Mouse (Mus musculus) hindbrain, embryonic 13.5 days (tissue): Measurements from ENCODE around the gene Cdipt. TPM values are rescaled to one million over a fixed set of nuclear protein-coding genes. Genes with fewer than 3 reads are reported as not detected.

ENCODE experiments used
- ATAC-seq: fragments of 200-750 bp; cut with Nextera tagmentation; 2 replicates; pipeline ENCODE4 v1.8.0; 2017; ENCODE audit warnings: moderate TSS enrichment; ENCODE audit not compliant: low FRiP score
- H3K27ac ChIP-seq: fragments of 300-500 bp; sonication (generic); 2 replicates; pipeline ENCODE4 v1.5.1; 2015; ENCODE audit warnings: inconsistent platforms, mild to moderate bottlenecking, moderate library complexity
- H3K27me3 ChIP-seq: fragments of 300-500 bp; sonication (generic); 2 replicates; pipeline ENCODE4 v1.6.1; 2015; ENCODE audit warnings: mild to moderate bottlenecking, inconsistent platforms
- H3K36me3 ChIP-seq: fragments of 300-500 bp; sonication (generic); 2 replicates; pipeline ENCODE4 v1.6.1; 2015; ENCODE audit warnings: mild to moderate bottlenecking, inconsistent platforms
- H3K4me1 ChIP-seq: fragments of 300-500 bp; sonication (generic); replicated peaks from 2 replicates; pipeline ENCODE4 v1.6.1; 2015; ENCODE audit warnings: inconsistent platforms
- H3K4me2 ChIP-seq: fragments of 300-500 bp; sonication (generic); 2 replicates; pipeline ENCODE4 v1.6.1; 2015; ENCODE audit warnings: inconsistent platforms, mild to moderate bottlenecking, moderate library complexity
- H3K4me3 ChIP-seq: fragments of 300-500 bp; sonication (generic); 2 replicates; pipeline ENCODE4 v1.5.1; 2015; ENCODE audit warnings: mild to moderate bottlenecking, inconsistent platforms
- H3K9ac ChIP-seq: fragments of 300-500 bp; sonication (generic); 2 replicates; pipeline ENCODE4 v1.6.1; 2015; ENCODE audit warnings: mild to moderate bottlenecking, inconsistent platforms
- H3K9me3 ChIP-seq: fragments of 300-500 bp; sonication (generic); 2 replicates; pipeline ENCODE4 v1.6.1; 2016; ENCODE audit warnings: inconsistent platforms
- WGBS: fragments of 180-500 bp; shearing (Covaris S2); methylation state at CpG from one replicate; pipeline ENCODE4 v1.1.7; 2015; 5-methylcytosine and 5-hydroxymethylcytosine counted together
- polyA plus RNA-seq: library from polyadenylated mRNA; unstranded; fragments of >200 nt; fragmentation: Nextera tagmentation; extraction: Ambion mirVana; gene quantifications from 2 replicates; pipeline ENCODE4 v1.2.1, GENCODE M21; 2015

Gene Cdipt
- polyA plus RNA-seq, 1 experiment from 2014 or later = 109 TPM

DNA sequence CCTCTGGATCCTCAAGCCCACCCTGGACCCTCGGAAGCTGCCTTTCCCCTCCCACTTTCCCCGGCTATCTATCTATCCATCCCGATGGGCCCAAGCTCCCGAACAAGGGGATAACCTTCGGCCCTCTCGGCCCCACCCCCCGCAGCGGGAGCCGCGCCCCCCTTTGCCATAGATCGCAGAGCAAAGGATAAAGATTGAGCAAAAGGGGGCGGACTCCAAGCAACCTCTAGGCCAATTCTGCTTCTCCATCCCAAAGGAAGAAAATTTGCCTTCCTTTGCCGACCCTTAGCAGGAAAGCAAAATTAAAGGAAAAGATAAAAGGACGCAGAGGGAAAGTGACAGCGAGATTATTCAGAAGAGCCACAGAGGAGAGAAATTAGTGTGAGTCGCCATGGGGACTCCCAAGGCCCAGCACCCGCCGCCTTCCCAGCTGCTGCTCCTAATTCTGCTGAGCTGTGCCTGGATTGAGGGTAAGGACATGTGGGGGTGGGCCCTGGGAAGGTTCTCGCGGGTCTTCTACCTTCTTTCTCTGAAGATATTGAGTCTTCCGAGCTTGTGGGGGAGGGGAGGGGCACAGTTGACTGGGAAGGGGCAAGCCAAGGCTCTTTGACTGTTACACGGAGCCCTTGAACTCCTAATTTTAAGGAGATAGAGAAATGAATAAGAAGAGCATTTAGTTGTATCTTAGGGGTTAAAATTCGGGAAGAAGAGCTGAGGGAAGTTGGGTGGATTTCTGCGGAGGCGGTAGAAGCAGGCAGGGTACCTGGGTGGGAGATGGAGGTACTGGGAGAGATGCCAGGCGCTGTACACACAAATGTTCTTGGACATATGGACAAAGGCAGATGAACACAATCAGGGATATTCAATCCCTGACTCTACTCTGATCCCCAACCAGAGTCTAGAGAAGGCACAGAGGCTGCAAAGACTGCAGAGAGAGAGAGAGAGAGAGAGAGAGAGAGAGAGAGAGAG is 24.8 kb upstream of the Cdipt start:
- Histone ChIP-seq H3K27ac (peak overlapping the region; percentile 95), H3K9me3 (no peaks in the 10 kb centered on the region), H3K4me3 (peak overlapping the region; percentile 47), H3K27me3 (peaks cover 14% of the 10 kb centered on the region; the same call in 1 of the 2 replicates), H3K36me3 (peaks cover 22% of the 10 kb centered on the region), H3K4me2 (peak overlapping the region; percentile 95), H3K4me1 (peaks cover 70% of the 10 kb centered on the region), H3K9ac (peak overlapping the region; percentile 75)
- no peak for ATAC-seq
- WGBS = 6% methylated on average over 26 of the region's 26 CpGs

DNA sequence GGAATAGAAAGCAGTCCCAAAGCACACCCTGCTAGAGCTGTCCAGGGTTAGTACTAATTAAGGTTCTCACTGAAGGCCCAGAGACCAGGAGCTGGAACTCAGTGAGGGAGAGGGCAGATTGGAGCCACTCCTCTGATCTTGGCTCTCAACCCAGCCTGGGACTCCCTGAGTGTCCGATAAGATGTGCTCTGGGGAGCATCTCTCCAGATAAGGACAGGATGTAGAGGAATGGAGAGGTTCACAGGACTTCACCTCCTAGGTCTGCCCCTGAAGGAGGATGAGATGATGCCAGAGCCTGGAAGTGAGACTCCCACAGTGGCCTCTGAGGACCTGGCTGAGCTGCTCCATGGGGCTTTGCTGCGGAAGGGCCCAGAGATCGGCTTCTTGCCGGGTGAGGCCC is 24.0 kb upstream of the Cdipt start:
- H3K9me3 ChIP-seq = no peaks in the 10 kb centered on the region
- H3K27me3 ChIP-seq = peaks cover 14% of the 10 kb centered on the region; the same call in 1 of the 2 replicates
- H3K4me3 ChIP-seq = peak overlapping the region; percentile 47
- WGBS = 25% methylated on average over 4 of the region's 4 CpGs
- H3K27ac ChIP-seq = peak overlapping the region; percentile 95
- no peak for ATAC-seq
- H3K4me2 ChIP-seq = peak overlapping the region; percentile 95
- H3K36me3 ChIP-seq = peaks cover 25% of the 10 kb centered on the region
- H3K9ac ChIP-seq = peak overlapping the region; percentile 75
- H3K4me1 ChIP-seq = peaks cover 62% of the 10 kb centered on the region

DNA sequence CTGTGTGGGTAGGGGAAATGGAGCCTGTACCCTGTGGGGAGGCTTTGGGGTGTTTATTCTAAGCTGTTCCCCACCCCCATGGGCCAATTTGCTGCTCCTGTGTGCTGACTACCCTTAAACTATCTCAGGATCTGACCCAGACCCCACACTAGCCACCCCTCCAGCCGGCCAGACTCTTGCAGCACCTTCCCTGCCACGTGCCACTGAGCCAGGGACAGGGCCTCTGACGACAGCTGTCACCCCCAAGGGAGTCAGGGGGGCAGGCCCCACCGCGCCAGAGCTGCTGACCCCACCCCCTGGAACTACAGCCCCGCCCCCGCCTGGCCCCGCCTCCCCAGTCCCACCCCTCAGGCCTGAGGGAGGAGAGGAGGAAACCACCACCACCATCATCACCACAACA is 23.1 kb upstream of the Cdipt start:
- H3K27ac ChIP-seq = no peak overlapping the region
- ATAC-seq = no peak
- WGBS = 8% methylated on average over 8 of the region's 8 CpGs
- H3K9ac ChIP-seq = peak overlapping the region; percentile 75
- no peaks in the 10 kb centered on the region for H3K9me3 ChIP-seq
- peaks cover 14% of the 10 kb centered on the region; the same call in 1 of the 2 replicates for H3K27me3 ChIP-seq
- peaks cover 31% of the 10 kb centered on the region for H3K36me3 ChIP-seq
- H3K4me1 ChIP-seq = peaks cover 58% of the 10 kb centered on the region
- H3K4me3 ChIP-seq = peak overlapping the region; percentile 47
- H3K4me2 ChIP-seq = peak overlapping the region; percentile 95

DNA sequence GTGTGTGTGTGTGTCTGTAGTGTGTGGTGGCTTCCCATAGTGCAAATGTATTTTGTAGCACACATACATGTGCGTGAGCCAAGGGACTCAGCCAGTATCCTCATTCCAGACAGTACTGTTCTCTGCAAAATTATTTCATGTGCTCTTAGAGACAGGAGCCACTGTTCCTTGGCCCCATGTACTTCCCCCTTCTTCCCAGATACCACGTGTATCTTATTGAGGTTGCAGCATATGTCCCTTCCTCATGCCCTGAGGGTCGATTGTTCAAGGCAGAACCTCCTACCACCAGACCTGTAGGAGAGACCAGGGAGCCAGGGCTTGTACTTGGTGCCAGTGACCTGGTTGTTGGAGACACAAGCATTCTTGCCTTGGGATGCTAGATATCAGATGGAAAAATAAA is 20.6 kb upstream of the Cdipt start:
- Histone ChIP-seq H3K36me3 (peaks cover 56% of the 10 kb centered on the region), H3K4me2 (no peak overlapping the region), H3K4me3 (no peak overlapping the region), H3K27ac (no peak overlapping the region), H3K9ac (no peak overlapping the region), H3K9me3 (no peaks in the 10 kb centered on the region), H3K27me3 (peaks cover 14% of the 10 kb centered on the region; the same call in 1 of the 2 replicates), H3K4me1 (peaks cover 37% of the 10 kb centered on the region)
- no peak for ATAC-seq
- 69% methylated on average over 3 of the region's 3 CpGs for whole genome bisulfite sequencing

DNA sequence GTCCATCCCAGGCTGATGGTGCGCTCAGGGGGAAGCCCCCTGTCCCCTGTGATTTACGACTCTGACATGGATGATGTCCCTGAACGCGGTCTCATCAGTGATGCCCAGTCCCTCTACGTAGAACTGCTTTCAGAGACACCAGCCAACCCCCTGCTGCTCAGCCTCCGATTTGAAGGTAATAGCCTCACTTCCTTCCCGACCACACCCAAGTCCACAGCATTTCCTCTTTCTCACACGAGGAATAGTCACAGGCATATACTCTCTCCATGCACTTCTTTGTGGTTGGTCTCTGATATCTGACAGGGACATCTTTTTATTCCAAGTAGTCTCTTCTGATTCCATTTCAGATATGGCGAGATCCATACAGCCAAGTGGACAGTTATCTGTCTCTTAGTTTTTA is 15.9 kb upstream of the Cdipt start:
- Histone ChIP-seq H3K36me3 (peaks cover 93% of the 10 kb centered on the region), H3K4me3 (no peak overlapping the region), H3K4me2 (no peak overlapping the region), H3K4me1 (no peaks in the 10 kb centered on the region), H3K9ac (no peak overlapping the region), H3K27ac (no peak overlapping the region), H3K9me3 (no peaks in the 10 kb centered on the region), H3K27me3 (peaks cover 35% of the 10 kb centered on the region)
- WGBS = 75% methylated on average over 9 of the region's 9 CpGs
- no peak for ATAC-seq

DNA sequence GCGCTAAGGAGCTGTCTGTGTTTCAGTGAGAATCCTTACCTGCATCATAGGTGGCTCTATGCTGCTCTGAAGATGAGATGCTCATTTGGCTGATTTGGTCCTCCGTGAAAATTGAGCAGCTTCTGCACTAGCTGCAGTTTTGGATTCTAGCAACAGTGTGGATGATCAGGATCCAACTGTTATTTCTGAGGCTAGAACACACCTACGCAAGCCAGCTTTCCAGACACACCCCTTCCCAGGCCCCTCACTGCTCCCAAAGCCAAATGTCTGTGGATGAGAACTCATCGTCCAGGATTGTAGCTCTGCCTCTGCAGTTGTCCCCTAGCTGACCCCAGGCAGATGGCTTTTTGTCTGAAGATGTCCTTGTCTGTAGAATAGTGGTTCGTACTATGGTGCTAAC is 14.6 kb upstream of the Cdipt start:
- H3K27me3 ChIP-seq = peaks cover 35% of the 10 kb centered on the region
- H3K4me3 ChIP-seq = no peak overlapping the region
- no peak for ATAC-seq
- H3K36me3 ChIP-seq = peaks cover 91% of the 10 kb centered on the region
- no peak overlapping the region for H3K27ac ChIP-seq
- 88% methylated on average over 5 of the region's 5 CpGs for WGBS
- no peak overlapping the region for H3K9ac ChIP-seq
- H3K9me3 ChIP-seq = no peaks in the 10 kb centered on the region
- H3K4me1 ChIP-seq = no peaks in the 10 kb centered on the region
- no peak overlapping the region for H3K4me2 ChIP-seq

DNA sequence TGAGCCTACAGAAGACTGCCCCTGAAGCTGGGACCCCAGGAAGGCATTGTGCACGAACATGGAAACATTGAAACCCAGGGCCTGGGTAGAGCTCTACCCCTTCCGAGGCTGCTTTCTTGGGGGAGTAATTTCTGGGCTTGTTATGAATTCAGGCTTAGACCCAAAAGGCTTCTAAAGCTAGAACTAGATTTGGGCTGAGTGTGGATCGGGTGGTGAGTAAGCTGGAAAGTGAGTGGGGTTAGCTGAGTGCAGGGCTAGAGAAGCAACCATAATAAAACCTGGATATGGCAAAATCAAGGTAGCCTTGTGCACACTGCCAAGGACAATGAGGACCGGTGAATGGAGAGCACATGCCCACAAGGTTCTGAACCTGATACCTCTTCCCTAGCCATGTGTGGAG is 13.7 kb upstream of the Cdipt start:
- Histone ChIP-seq H3K4me1 (no peaks in the 10 kb centered on the region), H3K4me2 (no peak overlapping the region), H3K36me3 (peaks cover 90% of the 10 kb centered on the region), H3K9me3 (no peaks in the 10 kb centered on the region), H3K9ac (no peak overlapping the region), H3K27me3 (peaks cover 35% of the 10 kb centered on the region), H3K4me3 (no peak overlapping the region), H3K27ac (no peak overlapping the region)
- ATAC-seq = no peak
- 89% methylated on average over 4 of the region's 4 CpGs for WGBS

DNA sequence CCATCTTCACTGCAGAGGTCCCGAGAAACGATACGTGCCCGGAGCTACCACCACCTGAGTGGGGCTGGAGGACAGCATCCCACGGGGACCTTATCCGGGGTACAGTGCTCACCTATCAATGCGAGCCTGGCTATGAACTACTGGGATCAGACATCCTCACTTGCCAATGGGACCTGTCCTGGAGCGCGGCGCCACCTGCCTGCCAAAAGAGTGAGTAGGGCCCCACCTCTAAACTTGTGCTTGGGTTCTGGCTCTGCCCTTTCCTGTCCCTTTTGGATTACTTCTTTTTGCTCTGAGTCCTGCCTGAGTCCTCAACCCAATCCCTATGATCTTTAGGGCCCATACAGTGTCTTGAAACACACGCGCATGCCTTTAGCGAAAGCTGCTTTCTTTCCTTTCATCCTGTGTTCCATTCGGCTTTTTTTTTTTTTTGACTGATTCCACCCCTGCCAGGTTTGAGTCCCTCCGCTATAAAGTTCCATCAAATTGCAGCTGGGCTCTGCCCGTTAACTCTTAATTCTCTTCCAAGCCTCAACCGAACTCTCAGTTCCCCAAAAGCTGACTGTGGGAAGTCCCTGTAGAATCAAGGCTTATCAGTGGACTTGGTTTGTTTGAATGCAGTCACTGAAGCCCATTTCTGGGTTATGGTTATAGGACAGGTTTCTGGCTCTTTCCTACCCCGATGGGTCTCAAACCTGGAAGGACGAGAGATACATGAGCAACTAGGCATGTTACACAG is 12.0 kb upstream of the Cdipt start:
- Histone ChIP-seq H3K4me3 (no peak overlapping the region), H3K27me3 (peaks cover 35% of the 10 kb centered on the region), H3K9me3 (no peaks in the 10 kb centered on the region), H3K27ac (no peak overlapping the region), H3K9ac (0 out of 2 replicates have a peak overlapping the region, but pooled peaks have one; percentile 43), H3K36me3 (peaks cover 90% of the 10 kb centered on the region), H3K4me1 (no peaks in the 10 kb centered on the region), H3K4me2 (no peak overlapping the region)
- ATAC-seq = no peak
- WGBS = 28% methylated on average over 19 of the region's 19 CpGs

DNA sequence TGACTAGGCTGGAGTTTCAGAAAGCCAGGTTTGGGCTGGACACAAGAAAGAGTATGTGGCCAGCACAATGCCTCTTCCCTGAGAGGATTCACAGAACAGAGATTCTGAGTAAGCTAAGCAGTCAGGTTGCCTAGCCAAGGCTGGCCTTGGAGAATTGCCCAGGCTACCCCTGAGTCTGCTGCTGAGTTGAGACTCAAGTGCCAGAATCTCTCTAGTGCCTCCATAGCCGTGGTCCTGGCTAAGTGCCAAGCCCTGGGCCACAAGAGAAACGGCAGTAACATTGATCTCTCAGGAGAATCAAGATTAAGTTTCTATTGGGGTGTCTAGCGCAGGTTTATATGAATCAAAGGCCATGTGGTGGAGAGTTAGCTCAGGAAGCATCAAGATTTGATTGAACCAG is 10.1 kb upstream of the Cdipt start:
- Histone ChIP-seq H3K36me3 (peaks cover 90% of the 10 kb centered on the region), H3K4me1 (no peaks in the 10 kb centered on the region), H3K9me3 (no peaks in the 10 kb centered on the region), H3K27me3 (peaks cover 31% of the 10 kb centered on the region), H3K9ac (no peak overlapping the region), H3K27ac (no peak overlapping the region), H3K4me3 (no peak overlapping the region), H3K4me2 (no peak overlapping the region)
- WGBS = 62% methylated on average over 3 of the region's 3 CpGs
- ATAC-seq = no peak

DNA sequence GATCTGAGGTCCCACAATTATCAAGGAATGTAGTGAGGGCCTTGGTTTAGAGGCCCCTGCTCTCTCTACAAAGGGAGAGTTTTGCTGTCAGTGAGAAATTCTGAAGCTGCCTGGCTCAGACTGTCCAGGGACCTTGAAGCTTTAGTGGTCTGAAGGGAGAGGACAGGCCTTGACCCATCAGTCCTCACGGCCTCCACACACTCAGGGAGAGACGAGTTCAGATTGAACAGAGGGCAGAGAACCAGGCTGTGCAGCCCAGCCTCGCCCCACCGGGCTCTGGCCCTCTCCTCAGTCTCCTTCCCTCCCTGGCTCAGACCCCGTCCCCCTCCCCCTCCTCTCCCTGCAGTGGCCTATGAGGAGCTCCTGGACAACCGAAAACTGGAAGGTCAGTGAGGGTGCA is 8.4 kb upstream of the Cdipt start:
- ATAC-seq = no peak
- Histone ChIP-seq H3K27me3 (peaks cover 13% of the 10 kb centered on the region), H3K4me2 (no peak overlapping the region), H3K36me3 (peaks cover 90% of the 10 kb centered on the region), H3K9ac (no peak overlapping the region), H3K9me3 (no peaks in the 10 kb centered on the region), H3K27ac (no peak overlapping the region), H3K4me1 (no peaks in the 10 kb centered on the region), H3K4me3 (no peak overlapping the region)
- 57% methylated on average over 6 of the region's 6 CpGs for WGBS

DNA sequence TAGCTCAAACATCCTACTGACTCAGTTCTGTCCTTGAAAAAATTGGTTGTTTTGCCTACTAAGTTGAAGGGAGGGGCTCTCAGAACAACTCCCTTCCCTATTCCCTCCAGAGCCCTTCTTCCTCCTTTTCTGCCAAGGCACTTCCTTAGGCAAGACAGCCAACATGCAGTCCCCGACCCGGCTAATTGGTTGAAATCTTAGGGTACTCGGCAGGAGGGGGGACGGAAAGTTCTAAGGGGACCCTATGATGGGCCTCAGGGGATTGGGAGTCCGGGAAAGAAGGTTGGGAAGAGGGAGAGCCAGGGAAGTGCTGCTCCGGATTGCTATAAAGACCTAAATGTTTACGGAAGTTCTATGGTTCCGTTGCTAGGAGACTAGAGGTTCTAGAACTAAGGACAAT is 221 bp upstream of the Cdipt start:
- Histone ChIP-seq H3K4me1 (peaks cover 23% of the 10 kb centered on the region), H3K4me3 (peak overlapping the region; percentile 98), H3K9ac (peak overlapping the region; percentile 39; the same call in 1 of the 2 replicates), H3K36me3 (peaks cover 51% of the 10 kb centered on the region), H3K27me3 (no peaks in the 10 kb centered on the region), H3K9me3 (no peaks in the 10 kb centered on the region), H3K4me2 (peak overlapping the region; percentile 93), H3K27ac (peak overlapping the region; percentile 93; the same call in 1 of the 2 replicates)
- WGBS = 14% methylated on average over 8 of the region's 8 CpGs
- no peak; the same call in 1 of the 2 replicates for ATAC-seq
